Mouse (Mus musculus) neural tube, embryonic 13.5 days (tissue): ENCODE measurements at regions not wholly inside any gene's neighbourhood (a gene's known extent, or its start where the extent isn't known, plus 50 kb on each side); places are given as distances from the start of the nearest gene placed in this dataset.
"Not testable (repeated sequence)": the region's sequence is repeated elsewhere in the genome, so short reads cannot be mapped to it uniquely, and the experiment has no call there.

ENCODE experiments used
- ATAC-seq: fragments of 200-750 bp; cut with Nextera tagmentation; 2 replicates; pipeline ENCODE4 v1.8.0; 2017; ENCODE audit warnings: low read depth, mild to moderate bottlenecking, moderate TSS enrichment, moderate library complexity
- H3K27ac ChIP-seq: fragments of 300-500 bp; sonication (generic); replicated peaks from 2 replicates; pipeline ENCODE4 v1.5.1; 2015; ENCODE audit warnings: moderate library complexity, mild to moderate bottlenecking, inconsistent platforms
- H3K27me3 ChIP-seq: fragments of 300-500 bp; sonication (generic); 2 replicates; pipeline ENCODE4 v1.6.1; 2015; ENCODE audit warnings: mild to moderate bottlenecking, inconsistent platforms
- H3K36me3 ChIP-seq: fragments of 300-500 bp; sonication (generic); 2 replicates; pipeline ENCODE4 v1.6.1; 2015; ENCODE audit warnings: mild to moderate bottlenecking, inconsistent platforms
- H3K4me1 ChIP-seq: fragments of 300-500 bp; sonication (generic); replicated peaks from 2 replicates; pipeline ENCODE4 v1.6.1; 2015; ENCODE audit warnings: inconsistent platforms
- H3K4me2 ChIP-seq: fragments of 300-500 bp; sonication (generic); 2 replicates; pipeline ENCODE4 v1.6.1; 2015; ENCODE audit warnings: inconsistent platforms, mild to moderate bottlenecking, moderate library complexity
- H3K4me3 ChIP-seq: fragments of 300-500 bp; sonication (generic); 2 replicates; pipeline ENCODE4 v1.5.1; 2015; ENCODE audit warnings: mild to moderate bottlenecking, inconsistent platforms
- H3K9ac ChIP-seq: fragments of 300-500 bp; sonication (generic); 2 replicates; pipeline ENCODE4 v1.6.1; 2015; ENCODE audit warnings: moderate library complexity, mild to moderate bottlenecking, inconsistent platforms
- H3K9me3 ChIP-seq: fragments of 300-500 bp; sonication (generic); 2 replicates; pipeline ENCODE4 v1.6.1; 2016; ENCODE audit warnings: inconsistent platforms
- WGBS: fragments of 180-500 bp; shearing (Covaris S2); methylation state at CpG from one replicate; pipeline ENCODE4 v1.1.7; 2015; 5-methylcytosine and 5-hydroxymethylcytosine counted together

GRCm38 (mm10) chr9:6845281-6845680 is 339.0 kb downstream of the Dync2h1 start:
- ATAC-seq, H3K27ac ChIP-seq, H3K36me3 ChIP-seq, H3K4me2 ChIP-seq, H3K27me3 ChIP-seq, H3K9ac ChIP-seq, H3K4me1 ChIP-seq, H3K4me3 ChIP-seq, H3K9me3 ChIP-seq: not testable (repeated sequence)
- WGBS, result 87% methylated on average over 2 of the region's 2 CpGs

DNA sequence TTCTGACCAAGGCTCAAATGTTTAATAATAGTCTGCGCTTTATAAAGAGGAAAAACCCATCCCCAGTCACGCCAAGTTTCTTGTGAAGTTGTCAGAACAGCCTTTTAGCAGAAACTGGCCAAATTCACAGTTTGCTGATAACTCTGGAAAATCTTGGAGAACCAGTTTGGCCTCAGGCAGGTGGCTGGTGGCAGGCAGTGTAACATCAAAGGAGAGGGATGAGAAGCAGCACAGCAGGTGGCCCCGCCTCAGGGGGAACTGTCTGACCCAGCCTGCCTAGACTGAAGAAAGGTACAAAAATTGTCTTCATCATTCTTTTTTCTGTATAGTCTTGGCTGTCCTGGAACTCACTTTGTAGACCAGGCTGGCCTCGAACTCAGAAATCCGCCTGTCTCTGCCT is 349.3 kb downstream of the Dync2h1 start:
- not testable (repeated sequence) for H3K27me3 ChIP-seq, H3K4me1 ChIP-seq, H3K4me3 ChIP-seq, H3K9me3 ChIP-seq, H3K36me3 ChIP-seq, H3K9ac ChIP-seq, ATAC-seq, H3K4me2 ChIP-seq, H3K27ac ChIP-seq
- WGBS, result 76% methylated on average over 5 of the region's 5 CpGs

GRCm38 (mm10) chr9:6834470-6834869 is 349.8 kb downstream of the Dync2h1 start:
- no peaks in the 10 kb centered on the region for H3K27me3 ChIP-seq

DNA sequence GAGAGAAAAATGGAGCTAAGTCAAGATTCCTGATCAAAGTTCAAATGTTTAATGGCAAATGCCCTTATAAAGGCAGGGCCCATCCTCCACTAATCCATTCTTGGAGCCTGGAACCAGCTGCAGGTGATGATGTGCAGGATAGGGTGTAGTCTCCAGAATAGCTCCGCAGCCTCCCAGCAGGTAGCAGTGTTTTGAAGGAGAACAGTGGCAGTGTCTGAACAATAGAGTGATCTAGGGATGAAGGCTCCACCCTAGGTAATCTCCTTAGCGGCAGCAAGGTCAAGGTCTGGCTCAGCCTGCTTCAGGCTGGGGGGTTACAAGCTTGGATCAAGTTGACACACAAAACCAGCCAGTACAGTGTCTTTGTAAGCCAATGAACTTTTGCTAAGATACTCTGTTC is 351.4 kb downstream of the Dync2h1 start:
- 46% methylated on average over 2 of the region's 2 CpGs for WGBS
- ATAC-seq, result no peak
- Histone ChIP-seq H3K27ac (no peak overlapping the region), H3K9me3 (no peaks in the 10 kb centered on the region), H3K9ac (no peak overlapping the region), H3K36me3 (no peaks in the 10 kb centered on the region), H3K4me2 (no peak overlapping the region), H3K4me3 (no peak overlapping the region), H3K27me3 (no peaks in the 10 kb centered on the region), H3K4me1 (no peaks in the 10 kb centered on the region)

More at GRCm38 (mm10) chr9:6834470-6834869, 349.8 kb downstream of the Dync2h1 start:
- no peak overlapping the region for H3K27ac ChIP-seq
- no peak for ATAC-seq
- 59% methylated on average over 5 of the region's 5 CpGs for WGBS
- H3K9me3 ChIP-seq, result no peaks in the 10 kb centered on the region
- H3K9ac ChIP-seq, result no peak overlapping the region
- no peaks in the 10 kb centered on the region for H3K36me3 ChIP-seq
- H3K4me3 ChIP-seq, result no peak overlapping the region
- no peaks in the 10 kb centered on the region for H3K4me1 ChIP-seq
- H3K4me2 ChIP-seq, result no peak overlapping the region

- not testable (repeated sequence) for H3K36me3 ChIP-seq, ATAC-seq, H3K4me3 ChIP-seq, H3K27me3 ChIP-seq, H3K4me2 ChIP-seq, H3K9me3 ChIP-seq, H3K4me1 ChIP-seq, H3K9ac ChIP-seq, H3K27ac ChIP-seq
- WGBS, result 40% methylated on average over 6 of the region's 6 CpGs
Observed at GRCm38 (mm10) chr9:6831642-6832041, 352.6 kb downstream of the Dync2h1 start.

DNA sequence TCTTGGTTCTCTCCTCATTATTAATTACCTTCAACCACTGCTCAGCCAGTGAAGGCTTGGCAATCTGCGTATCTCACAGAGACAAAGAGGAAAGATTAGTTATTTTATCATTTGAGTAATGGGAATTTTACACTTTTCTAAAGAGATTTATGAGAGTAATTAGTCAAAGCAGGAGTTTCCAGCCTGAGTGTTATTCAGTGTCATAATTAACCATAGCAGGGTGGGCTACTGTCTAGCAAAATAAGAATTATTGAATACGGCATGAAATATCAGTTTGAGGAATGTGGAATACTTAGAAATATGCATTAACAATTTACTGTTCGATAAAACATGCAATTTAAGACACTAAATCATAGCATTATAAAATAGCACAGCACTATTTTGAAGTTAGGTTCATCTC is 357.7 kb downstream of the Dync2h1 start:
- no peak overlapping the region for H3K4me3 ChIP-seq
- ATAC-seq, result no peak
- no peak overlapping the region for H3K9ac ChIP-seq
- H3K27me3 ChIP-seq, result no peaks in the 10 kb centered on the region
- H3K36me3 ChIP-seq, result no peaks in the 10 kb centered on the region
- no peak overlapping the region for H3K27ac ChIP-seq
- H3K4me1 ChIP-seq, result no peaks in the 10 kb centered on the region
- WGBS, result 78% methylated on average over 3 of the region's 3 CpGs
- H3K9me3 ChIP-seq, result no peaks in the 10 kb centered on the region
- no peak overlapping the region for H3K4me2 ChIP-seq

DNA sequence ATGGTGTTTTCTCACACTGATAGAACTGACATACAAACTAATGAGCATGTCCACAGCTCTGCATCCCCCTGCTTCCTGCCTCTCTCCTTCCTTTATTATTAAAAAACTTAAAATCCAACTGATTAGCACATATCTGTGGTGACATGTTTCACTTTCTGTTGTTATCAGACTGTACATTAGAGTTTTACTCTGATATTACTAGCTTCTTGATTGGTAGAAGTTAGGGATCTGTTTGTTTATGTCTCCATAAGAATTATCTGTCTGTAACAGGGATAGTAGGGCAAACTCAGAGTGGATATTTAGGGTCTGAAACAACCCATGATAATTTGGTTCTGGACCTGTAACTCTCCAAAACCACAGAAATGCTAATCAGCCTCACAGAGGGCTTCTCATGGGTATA is 358.6 kb downstream of the Dync2h1 start:
- no peaks in the 10 kb centered on the region for H3K27me3 ChIP-seq
- H3K4me3 ChIP-seq, result no peak overlapping the region
- H3K27ac ChIP-seq, result no peak overlapping the region
- no peaks in the 10 kb centered on the region for H3K9me3 ChIP-seq
- H3K4me1 ChIP-seq, result no peaks in the 10 kb centered on the region
- ATAC-seq, result no peak
- H3K9ac ChIP-seq, result no peak overlapping the region
- no peak overlapping the region for H3K4me2 ChIP-seq
- no peaks in the 10 kb centered on the region for H3K36me3 ChIP-seq

GRCm38 (mm10) chr9:6823946-6824345 is 360.3 kb downstream of the Dync2h1 start:
- H3K4me1 ChIP-seq, H3K4me3 ChIP-seq, ATAC-seq, H3K4me2 ChIP-seq, H3K27me3 ChIP-seq, H3K9ac ChIP-seq, H3K36me3 ChIP-seq, H3K27ac ChIP-seq, H3K9me3 ChIP-seq: not testable (repeated sequence)
- whole genome bisulfite sequencing, result 86% methylated on average over 1 of the region's 1 CpGs

DNA sequence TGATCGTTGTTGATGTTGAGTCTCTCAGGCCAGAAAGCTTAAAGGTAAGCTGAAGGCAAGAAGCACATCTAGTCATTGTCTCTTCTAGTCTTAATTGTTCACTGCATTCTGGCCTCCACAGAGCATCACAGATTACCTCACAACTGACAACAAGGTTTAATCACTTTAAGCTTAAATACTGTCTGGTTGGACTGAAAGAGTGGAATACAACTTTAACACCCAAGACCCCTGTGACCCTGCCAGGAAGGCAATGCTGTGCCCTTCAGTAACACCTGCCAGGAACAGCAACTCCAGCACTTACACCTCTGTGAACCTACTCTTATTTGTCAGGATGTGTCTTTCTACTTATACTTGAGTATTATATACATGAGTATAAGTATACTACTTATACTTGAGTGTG is 360.7 kb downstream of the Dync2h1 start:
- no peaks in the 10 kb centered on the region for H3K9me3 ChIP-seq
- no peak for ATAC-seq
- H3K4me2 ChIP-seq, result no peak overlapping the region
- 86% methylated on average over 1 of the region's 1 CpGs for WGBS
- no peak overlapping the region for H3K27ac ChIP-seq
- H3K4me1 ChIP-seq, result no peaks in the 10 kb centered on the region
- H3K27me3 ChIP-seq, result no peaks in the 10 kb centered on the region
- H3K36me3 ChIP-seq, result no peaks in the 10 kb centered on the region
- no peak overlapping the region for H3K9ac ChIP-seq
- H3K4me3 ChIP-seq, result no peak overlapping the region

GRCm38 (mm10) chr9:6776671-6777070 is 407.6 kb downstream of the Dync2h1 start:
- H3K4me1 ChIP-seq, result no peaks in the 10 kb centered on the region
- WGBS, result 53% methylated on average over 2 of the region's 2 CpGs
- H3K9me3 ChIP-seq, result no peaks in the 10 kb centered on the region
- H3K9ac ChIP-seq, result no peak overlapping the region
- H3K27me3 ChIP-seq, result no peaks in the 10 kb centered on the region
- H3K27ac ChIP-seq, result no peak overlapping the region
- H3K4me3 ChIP-seq, result no peak overlapping the region
- no peak for ATAC-seq
- H3K36me3 ChIP-seq, result no peaks in the 10 kb centered on the region
- H3K4me2 ChIP-seq, result no peak overlapping the region

DNA sequence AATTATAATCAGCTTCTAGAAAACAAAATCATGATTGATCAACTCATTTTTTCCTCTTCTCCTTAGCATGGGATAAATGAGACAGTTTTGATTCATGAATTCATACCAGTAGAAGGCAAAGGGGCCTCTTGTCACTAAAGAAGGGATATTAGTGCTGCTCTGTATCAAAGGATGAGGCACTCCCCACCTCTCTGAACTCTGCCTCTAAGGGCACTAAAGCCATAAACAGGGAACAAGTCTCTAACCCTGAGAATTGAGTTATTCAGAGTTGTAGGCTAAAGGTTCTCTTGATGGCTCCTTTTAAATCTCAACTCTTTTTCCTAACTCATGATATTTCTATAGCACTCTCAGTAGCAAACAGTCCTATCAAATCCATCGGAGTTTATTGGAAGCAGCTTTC is 442.8 kb downstream of the Dync2h1 start:
- Histone ChIP-seq H3K9me3 (no peaks in the 10 kb centered on the region), H3K9ac (no peak overlapping the region), H3K4me1 (no peaks in the 10 kb centered on the region), H3K27me3 (no peaks in the 10 kb centered on the region), H3K27ac (no peak overlapping the region), H3K4me3 (no peak overlapping the region), H3K36me3 (no peaks in the 10 kb centered on the region), H3K4me2 (no peak overlapping the region)
- no peak for ATAC-seq
- WGBS, result 72% methylated on average over 1 of the region's 1 CpGs

GRCm38 (mm10) chr9:6736411-6736810 is 447.8 kb downstream of the Dync2h1 start:
- Histone ChIP-seq H3K4me1 (no peaks in the 10 kb centered on the region), H3K4me2 (no peak overlapping the region), H3K9ac (no peak overlapping the region), H3K9me3 (no peaks in the 10 kb centered on the region), H3K36me3 (no peaks in the 10 kb centered on the region), H3K4me3 (no peak overlapping the region), H3K27ac (no peak overlapping the region), H3K27me3 (no peaks in the 10 kb centered on the region)
- ATAC-seq, result no peak
- 65% methylated on average over 1 of the region's 1 CpGs for WGBS

DNA sequence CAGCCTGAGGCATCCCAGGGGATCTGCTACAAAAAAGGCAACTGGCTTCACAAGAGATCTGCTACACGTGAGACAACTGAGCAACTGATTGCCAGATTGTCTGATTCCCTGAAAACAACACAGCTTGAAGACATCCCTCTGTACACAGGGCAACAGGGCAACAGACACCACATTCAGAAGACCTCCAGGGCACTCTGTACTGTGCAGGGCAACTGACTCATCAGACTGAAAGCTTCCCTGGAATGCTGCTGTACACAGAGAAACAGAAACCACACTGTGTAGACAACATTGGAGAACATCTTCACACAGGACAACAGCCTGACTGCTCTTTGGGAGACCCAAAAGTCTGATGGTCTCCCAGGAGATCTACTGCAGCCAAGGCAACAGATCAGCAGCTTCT is 456.8 kb upstream of the Ddi1 start:
- Histone ChIP-seq H3K4me2 (no peak overlapping the region), H3K9me3 (no peaks in the 10 kb centered on the region), H3K9ac (no peak overlapping the region), H3K36me3 (no peaks in the 10 kb centered on the region), H3K4me3 (no peak overlapping the region), H3K4me1 (no peaks in the 10 kb centered on the region), H3K27ac (no peak overlapping the region), H3K27me3 (no peaks in the 10 kb centered on the region)
- no peak for ATAC-seq
- 62% methylated on average over 1 of the region's 1 CpGs for WGBS
